Mouse (Mus musculus) intestine, embryonic 15.5 days (tissue): ENCODE results near the gene Foxd1. TPM values are rescaled to one million over a fixed set of nuclear protein-coding genes. Genes with fewer than 3 reads are reported as not detected.

Source experiments
- ATAC-seq: fragments of 200-750 bp; cut with Nextera tagmentation; 2 replicates; pipeline ENCODE4 v1.8.0; 2017; ENCODE audit warnings: moderate TSS enrichment, moderate library complexity
- H3K27ac ChIP-seq: fragments of 300-500 bp; sonication (generic); 2 replicates; pipeline ENCODE4 v1.5.1; 2015; ENCODE audit warnings: mild to moderate bottlenecking, inconsistent platforms
- H3K27me3 ChIP-seq: fragments of 300-500 bp; sonication (generic); replicated peaks from 2 replicates; pipeline ENCODE4 v1.6.1; 2015; ENCODE audit warnings: inconsistent platforms
- H3K36me3 ChIP-seq: fragments of 300-500 bp; sonication (generic); 2 replicates; pipeline ENCODE4 v1.6.1; 2015; ENCODE audit warnings: inconsistent platforms
- H3K4me1 ChIP-seq: fragments of 300-500 bp; sonication (generic); replicated peaks from 2 replicates; pipeline ENCODE4 v1.6.1; 2015; ENCODE audit warnings: inconsistent platforms
- H3K4me2 ChIP-seq: fragments of 300-500 bp; sonication (generic); replicated peaks from 2 replicates; pipeline ENCODE4 v1.6.1; 2015; ENCODE audit warnings: mild to moderate bottlenecking, inconsistent platforms
- H3K4me3 ChIP-seq: fragments of 300-500 bp; sonication (generic); replicated peaks from 2 replicates; pipeline ENCODE4 v1.5.1; 2015; ENCODE audit warnings: inconsistent platforms
- H3K9ac ChIP-seq: fragments of 300-500 bp; sonication (generic); 2 replicates; pipeline ENCODE4 v1.6.1; 2015; ENCODE audit warnings: inconsistent platforms
- H3K9me3 ChIP-seq: fragments of 300-500 bp; sonication (generic); 2 replicates; pipeline ENCODE4 v1.6.1; 2016; ENCODE audit warnings: inconsistent platforms
- WGBS: fragments of 180-500 bp; shearing (Covaris S2); methylation state at CpG from one replicate; pipeline ENCODE4 v1.1.7; 2015; 5-methylcytosine and 5-hydroxymethylcytosine counted together
- polyA plus RNA-seq: library from polyadenylated mRNA; unstranded; fragments of >200 nt; fragmentation: Nextera tagmentation; extraction: Ambion mirVana; gene quantifications from 2 replicates; pipeline ENCODE4 v1.2.1, GENCODE M21; 2015

The Foxd1 gene
- 0.03 TPM in 1 of 2 replicates, not detected in the other for polyA plus RNA-seq

- WGBS, result under 1% methylated on average over 74 of the region's 76 CpGs
- Histone ChIP-seq H3K27ac (no peak within 1 kb of the TSS), H3K36me3 (no peaks in the 10 kb centered on the region), H3K4me2 (peak within 1 kb of the TSS; percentile 86), H3K4me1 (peaks cover 24% of the 10 kb centered on the region), H3K4me3 (peak within 1 kb of the TSS; percentile 43), H3K27me3 (peaks cover 88% of the 10 kb centered on the region), H3K9me3 (no peaks in the 10 kb centered on the region), H3K9ac (peak within 1 kb of the TSS; percentile 26)
- peak; percentile 90 for ATAC-seq
Observed at GRCm38 (mm10) chr13:98354090-98354801, at the start of gene Foxd1. TSS of gene Foxd1 (plus strand) at chr13:98354242.

GRCm38 (mm10) chr13:98305257-98305656 lies 48.8 kb upstream of the Foxd1 start:
- Histone ChIP-seq H3K4me3 (no peak overlapping the region), H3K27ac (no peak overlapping the region), H3K4me2 (no peak overlapping the region), H3K27me3 (no peaks in the 10 kb centered on the region), H3K36me3 (peaks cover 4% of the 10 kb centered on the region; the same call in 1 of the 2 replicates), H3K9ac (no peak overlapping the region), H3K9me3 (no peaks in the 10 kb centered on the region), H3K4me1 (0 out of 2 replicates have a peak, but pooled peaks cover 3% of the 10 kb centered on the region)
- ATAC-seq, result no peak
- WGBS, result 93% methylated on average over 9 of the region's 9 CpGs

- Histone ChIP-seq H3K4me3 (no peak overlapping the region), H3K27ac (no peak overlapping the region), H3K4me2 (no peak overlapping the region), H3K4me1 (0 out of 2 replicates have a peak, but pooled peaks cover 3% of the 10 kb centered on the region), H3K36me3 (peaks cover 10% of the 10 kb centered on the region; the same call in 1 of the 2 replicates), H3K9me3 (no peaks in the 10 kb centered on the region), H3K9ac (no peak overlapping the region), H3K27me3 (no peaks in the 10 kb centered on the region)
- 34% methylated on average over 5 of the region's 5 CpGs for WGBS
- no peak for ATAC-seq
Observed at GRCm38 (mm10) chr13:98306393-98306792, 47.6 kb upstream of the Foxd1 start.

- Histone ChIP-seq H3K9me3 (no peaks in the 10 kb centered on the region), H3K4me2 (no peak overlapping the region), H3K9ac (no peak overlapping the region), H3K27me3 (no peaks in the 10 kb centered on the region), H3K27ac (no peak overlapping the region), H3K36me3 (peaks cover 15% of the 10 kb centered on the region; the same call in 1 of the 2 replicates), H3K4me3 (no peak overlapping the region), H3K4me1 (peaks cover 6% of the 10 kb centered on the region; the same call in 1 of the 2 replicates)
- ATAC-seq, result no peak
- 34% methylated on average over 14 of the region's 14 CpGs for WGBS
Observed at GRCm38 (mm10) chr13:98306852-98307475, 47.1 kb upstream of the Foxd1 start.

- WGBS, result 77% methylated on average over 5 of the region's 5 CpGs
- no peak overlapping the region for H3K4me3 ChIP-seq
- no peak overlapping the region for H3K9ac ChIP-seq
- H3K9me3 ChIP-seq, result no peaks in the 10 kb centered on the region
- no peaks in the 10 kb centered on the region for H3K27me3 ChIP-seq
- peaks cover 20% of the 10 kb centered on the region; the same call in 1 of the 2 replicates for H3K36me3 ChIP-seq
- no peak overlapping the region for H3K27ac ChIP-seq
- peaks cover 7% of the 10 kb centered on the region; the same call in 1 of the 2 replicates for H3K4me1 ChIP-seq
- H3K4me2 ChIP-seq, result no peak overlapping the region
- ATAC-seq, result no peak
Observed at GRCm38 (mm10) chr13:98308004-98308403, 46.0 kb upstream of the Foxd1 start.

- no peaks in the 10 kb centered on the region for H3K9me3 ChIP-seq
- ATAC-seq, result no peak
- 81% methylated on average over 4 of the region's 4 CpGs for WGBS
- no peak overlapping the region for H3K4me3 ChIP-seq
- no peaks in the 10 kb centered on the region for H3K27me3 ChIP-seq
- peaks cover 7% of the 10 kb centered on the region; the same call in 1 of the 2 replicates for H3K4me1 ChIP-seq
- no peak overlapping the region for H3K4me2 ChIP-seq
- no peak overlapping the region for H3K27ac ChIP-seq
- peaks cover 25% of the 10 kb centered on the region; the same call in 1 of the 2 replicates for H3K36me3 ChIP-seq
- no peak overlapping the region for H3K9ac ChIP-seq
Observed at GRCm38 (mm10) chr13:98308724-98309123, 45.3 kb upstream of the Foxd1 start.

GRCm38 (mm10) chr13:98311597-98311996 lies 42.4 kb upstream of the Foxd1 start:
- Histone ChIP-seq H3K4me2 (no peak overlapping the region), H3K4me1 (peaks cover 13% of the 10 kb centered on the region), H3K9me3 (no peaks in the 10 kb centered on the region), H3K36me3 (peaks cover 25% of the 10 kb centered on the region; the same call in 1 of the 2 replicates), H3K9ac (no peak overlapping the region), H3K4me3 (no peak overlapping the region), H3K27ac (no peak overlapping the region), H3K27me3 (no peaks in the 10 kb centered on the region)
- 76% methylated on average over 5 of the region's 5 CpGs for WGBS
- 0 out of 2 replicates have a peak, but pooled peaks have one; percentile 41 for ATAC-seq

- H3K4me3 ChIP-seq, result no peak overlapping the region
- no peaks in the 10 kb centered on the region for H3K27me3 ChIP-seq
- no peaks in the 10 kb centered on the region for H3K9me3 ChIP-seq
- no peak overlapping the region for H3K4me2 ChIP-seq
- no peak for ATAC-seq
- peaks cover 10% of the 10 kb centered on the region for H3K4me1 ChIP-seq
- H3K27ac ChIP-seq, result no peak overlapping the region
- 69% methylated on average over 7 of the region's 7 CpGs for WGBS
- no peak overlapping the region for H3K9ac ChIP-seq
- H3K36me3 ChIP-seq, result peaks cover 22% of the 10 kb centered on the region; the same call in 1 of the 2 replicates
Observed at GRCm38 (mm10) chr13:98313631-98314030, 40.4 kb upstream of the Foxd1 start.

GRCm38 (mm10) chr13:98315124-98315523 lies 38.9 kb upstream of the Foxd1 start:
- 62% methylated on average over 4 of the region's 4 CpGs for WGBS

GRCm38 (mm10) chr13:98316140-98316479 lies 37.9 kb upstream of the Foxd1 start:
- peaks cover 10% of the 10 kb centered on the region for H3K4me1 ChIP-seq
- H3K27me3 ChIP-seq, result no peaks in the 10 kb centered on the region
- peak overlapping the region; percentile 64 for H3K4me2 ChIP-seq
- H3K4me3 ChIP-seq, result peak overlapping the region; percentile 98
- peak overlapping the region; percentile 97 for H3K9ac ChIP-seq
- WGBS, result 0% methylated on average over 17 of the region's 17 CpGs
- H3K27ac ChIP-seq, result peak overlapping the region; percentile 88
- no peaks in the 10 kb centered on the region for H3K9me3 ChIP-seq
- H3K36me3 ChIP-seq, result 0 out of 2 replicates have a peak, but pooled peaks cover 15% of the 10 kb centered on the region
- ATAC-seq, result no peak

More at GRCm38 (mm10) chr13:98315124-98315523, 38.9 kb upstream of the Foxd1 start:
- Histone ChIP-seq H3K9ac (no peak overlapping the region), H3K4me1 (peaks cover 10% of the 10 kb centered on the region), H3K27me3 (no peaks in the 10 kb centered on the region), H3K4me2 (peak overlapping the region; percentile 64), H3K4me3 (no peak overlapping the region), H3K27ac (no peak overlapping the region), H3K9me3 (no peaks in the 10 kb centered on the region), H3K36me3 (0 out of 2 replicates have a peak, but pooled peaks cover 21% of the 10 kb centered on the region)
- ATAC-seq, result no peak

- WGBS, result under 1% methylated on average over 72 of the region's 90 CpGs
Observed at GRCm38 (mm10) chr13:98316480-98317245, 37.4 kb upstream of the Foxd1 start, which contains the start of gene Btf3. TSS of gene Btf3 (minus strand) at chr13:98317006.

More at GRCm38 (mm10) chr13:98316480-98317245, 37.4 kb upstream of the Foxd1 start, which contains the start of gene Btf3:
- peak; percentile 95 for ATAC-seq
- H3K4me3 ChIP-seq, result peak within 1 kb of the TSS; percentile 98
- 0 out of 2 replicates have a peak, but pooled peaks cover 12% of the 10 kb centered on the region for H3K36me3 ChIP-seq
- peak within 1 kb of the TSS; percentile 97 for H3K9ac ChIP-seq
- no peaks in the 10 kb centered on the region for H3K27me3 ChIP-seq
- peak within 1 kb of the TSS; percentile 88 for H3K27ac ChIP-seq
- peaks cover 9% of the 10 kb centered on the region for H3K4me1 ChIP-seq
- H3K4me2 ChIP-seq, result peak within 1 kb of the TSS; percentile 69
- H3K9me3 ChIP-seq, result no peaks in the 10 kb centered on the region
